Mouse (Mus musculus): ENCODE measurements at regions not wholly inside any gene's neighbourhood (a gene's known extent, or its start where the extent isn't known, plus 50 kb on each side); places are given as distances from the start of the nearest gene placed in this dataset.

DNA sequence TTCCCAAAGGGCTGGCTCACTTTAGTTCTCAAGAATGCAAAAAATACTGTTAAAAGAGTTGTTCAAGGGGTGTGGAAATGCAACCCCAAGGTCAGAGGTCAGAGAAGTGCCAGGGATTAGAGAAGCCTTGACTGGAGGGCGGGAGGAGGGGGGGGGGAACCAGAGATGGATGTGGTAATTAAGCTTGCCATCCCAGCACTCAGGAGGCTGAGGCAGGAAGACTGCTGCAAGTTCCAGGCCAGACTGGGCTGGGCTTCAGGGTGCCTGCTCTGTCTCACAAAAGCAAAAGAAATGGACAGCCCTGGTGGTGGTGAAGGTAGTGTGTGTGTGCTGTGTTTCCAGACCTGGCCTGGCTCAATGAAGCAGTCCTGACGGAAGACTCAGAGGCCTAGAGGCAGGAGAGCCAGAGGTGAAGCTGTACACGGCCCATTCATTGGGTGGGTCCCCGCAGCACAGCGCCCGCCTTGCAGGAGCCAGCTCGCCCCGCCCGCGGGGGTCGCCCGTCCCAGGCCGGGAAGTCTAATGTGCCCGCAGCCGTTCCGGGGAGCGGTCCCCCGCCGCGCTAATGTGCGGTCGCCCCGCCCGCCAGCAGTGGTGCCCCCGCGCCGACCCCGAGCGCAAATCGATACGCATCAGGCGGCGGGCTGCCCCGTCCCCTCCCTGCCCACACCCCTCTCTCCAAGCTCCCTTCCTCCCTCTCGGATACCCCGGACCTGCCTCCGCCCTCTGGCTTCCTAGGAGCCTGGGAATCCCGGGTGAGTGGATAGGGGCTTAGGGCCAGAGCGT is 80.1 kb upstream of the Casz1 start:
- TF ChIP-seq CTCF (IDR thresholded peaks at IDR 0.05; ENCODE audit: low read depth, low read length) = no peak
- TF ChIP-seq POLR2A (IDR thresholded peaks at IDR 0.05; ENCODE audit: insufficient read depth, low read length) = no peak

All from ES-Bruce4 (cell line).